Mouse (Mus musculus): ENCODE data around the gene Rreb1. TPM values are rescaled to one million over a fixed set of nuclear protein-coding genes. Genes with fewer than 3 reads are reported as not detected.
"Not testable (repeated sequence)": the region's sequence is repeated elsewhere in the genome, so short reads cannot be mapped to it uniquely, and the experiment has no call there.

Gene Rreb1
- polyA plus RNA-seq, 1 experiment from 2014 or later: 13.5 TPM

- Histone ChIP-seq H3K27me3 (ENCODE audit: insufficient read depth, low read length) (no peaks in the 10 kb centered on the region), H3K36me3 (ENCODE audit: insufficient read depth, low read length) (no peaks in the 10 kb centered on the region), H3K4me1 (ENCODE audit: insufficient read depth, low read length) (peaks cover 59% of the 10 kb centered on the region), H3K4me3 (ENCODE audit: low read length) (no peak overlapping the region), H3K4me2 (replicated peaks; ENCODE audit: low read depth, low read length) (no peak overlapping the region), H3K27ac (ENCODE audit: low read length) (no peak overlapping the region), H3K9me3 (ENCODE audit: low read length) (no peaks in the 10 kb centered on the region), H3K9ac (replicated peaks; ENCODE audit: low read length) (no peak overlapping the region)
- WGBS: 46% methylated on average over 5 of the region's 5 CpGs
- ATAC-seq (ENCODE audit: low FRiP score, low TSS enrichment): no peak
Measured at GRCm38 (mm10) chr13:37832481-37832880, 54.3 kb downstream of the Rreb1 start.

- ATAC-seq (ENCODE audit: low FRiP score, low TSS enrichment): no peak
- 79% methylated on average over 8 of the region's 8 CpGs for WGBS
- no peaks in the 10 kb centered on the region for H3K9me3 ChIP-seq (ENCODE audit: low read length)
- H3K4me2 ChIP-seq (replicated peaks; ENCODE audit: low read depth, low read length): no peak overlapping the region
- H3K4me1 ChIP-seq (ENCODE audit: insufficient read depth, low read length): peaks cover 53% of the 10 kb centered on the region
- no peaks in the 10 kb centered on the region for H3K36me3 ChIP-seq (ENCODE audit: insufficient read depth, low read length)
- H3K27me3 ChIP-seq (ENCODE audit: insufficient read depth, low read length): no peaks in the 10 kb centered on the region
- H3K4me3 ChIP-seq (ENCODE audit: low read length): no peak overlapping the region
- H3K9ac ChIP-seq (replicated peaks; ENCODE audit: low read length): no peak overlapping the region
- H3K27ac ChIP-seq (ENCODE audit: low read length): no peak overlapping the region
Measured at GRCm38 (mm10) chr13:37833500-37833899, 55.3 kb downstream of the Rreb1 start.

- no peaks in the 10 kb centered on the region for H3K9me3 ChIP-seq (ENCODE audit: low read length)
- H3K4me3 ChIP-seq (ENCODE audit: low read length): no peak overlapping the region
- H3K27me3 ChIP-seq (ENCODE audit: insufficient read depth, low read length): no peaks in the 10 kb centered on the region
- no peak overlapping the region for H3K4me2 ChIP-seq (replicated peaks; ENCODE audit: low read depth, low read length)
- no peaks in the 10 kb centered on the region for H3K36me3 ChIP-seq (ENCODE audit: insufficient read depth, low read length)
- H3K4me1 ChIP-seq (ENCODE audit: insufficient read depth, low read length): peaks cover 40% of the 10 kb centered on the region
- WGBS: 95% methylated on average over 1 of the region's 1 CpGs
- H3K27ac ChIP-seq (ENCODE audit: low read length): no peak overlapping the region
- H3K9ac ChIP-seq (replicated peaks; ENCODE audit: low read length): no peak overlapping the region
- no peak for ATAC-seq (ENCODE audit: low FRiP score, low TSS enrichment)
Measured at GRCm38 (mm10) chr13:37835296-37835695, 57.1 kb downstream of the Rreb1 start.

- not testable (repeated sequence) for H3K4me2 ChIP-seq (replicated peaks; ENCODE audit: low read depth, low read length); H3K9ac ChIP-seq (replicated peaks; ENCODE audit: low read length); H3K4me3 ChIP-seq (ENCODE audit: low read length); ATAC-seq (ENCODE audit: low FRiP score, low TSS enrichment); H3K36me3 ChIP-seq (ENCODE audit: insufficient read depth, low read length); H3K9me3 ChIP-seq (ENCODE audit: low read length); H3K27me3 ChIP-seq (ENCODE audit: insufficient read depth, low read length); H3K27ac ChIP-seq (ENCODE audit: low read length)
- H3K4me1 ChIP-seq (ENCODE audit: insufficient read depth, low read length): peaks cover 35% of the 10 kb centered on the region
- 87% methylated on average over 9 of the region's 9 CpGs for WGBS
Measured at GRCm38 (mm10) chr13:37835811-37836210, 57.6 kb downstream of the Rreb1 start.

GRCm38 (mm10) chr13:37837372-37837771, 59.2 kb downstream of the Rreb1 start:
- ATAC-seq (ENCODE audit: low FRiP score, low TSS enrichment): no peak
- Histone ChIP-seq H3K36me3 (ENCODE audit: insufficient read depth, low read length) (no peaks in the 10 kb centered on the region), H3K9me3 (ENCODE audit: low read length) (no peaks in the 10 kb centered on the region), H3K4me1 (ENCODE audit: insufficient read depth, low read length) (peaks cover 19% of the 10 kb centered on the region), H3K4me2 (replicated peaks; ENCODE audit: low read depth, low read length) (no peak overlapping the region), H3K27ac (ENCODE audit: low read length) (no peak overlapping the region), H3K4me3 (ENCODE audit: low read length) (no peak overlapping the region), H3K9ac (replicated peaks; ENCODE audit: low read length) (no peak overlapping the region), H3K27me3 (ENCODE audit: insufficient read depth, low read length) (no peaks in the 10 kb centered on the region)
- 73% methylated on average over 3 of the region's 3 CpGs for WGBS

GRCm38 (mm10) chr13:37838260-37839183, 60.3 kb downstream of the Rreb1 start:
- Histone ChIP-seq H3K4me2 (replicated peaks; ENCODE audit: low read depth, low read length) (no peak overlapping the region), H3K9ac (replicated peaks; ENCODE audit: low read length) (no peak overlapping the region), H3K9me3 (ENCODE audit: low read length) (no peaks in the 10 kb centered on the region), H3K4me3 (ENCODE audit: low read length) (no peak overlapping the region), H3K27me3 (ENCODE audit: insufficient read depth, low read length) (no peaks in the 10 kb centered on the region), H3K27ac (ENCODE audit: low read length) (no peak overlapping the region), H3K4me1 (ENCODE audit: insufficient read depth, low read length) (peaks cover 14% of the 10 kb centered on the region), H3K36me3 (ENCODE audit: insufficient read depth, low read length) (no peaks in the 10 kb centered on the region)
- WGBS: 84% methylated on average over 18 of the region's 18 CpGs
- no peak for ATAC-seq (ENCODE audit: low FRiP score, low TSS enrichment)

GRCm38 (mm10) chr13:37843241-37843640, 65.0 kb downstream of the Rreb1 start:
- Histone ChIP-seq H3K27ac (ENCODE audit: low read length) (no peak overlapping the region), H3K9ac (replicated peaks; ENCODE audit: low read length) (no peak overlapping the region), H3K36me3 (ENCODE audit: insufficient read depth, low read length) (no peaks in the 10 kb centered on the region), H3K4me1 (ENCODE audit: insufficient read depth, low read length) (peaks cover 42% of the 10 kb centered on the region), H3K27me3 (ENCODE audit: insufficient read depth, low read length) (no peaks in the 10 kb centered on the region), H3K4me3 (ENCODE audit: low read length) (no peak overlapping the region), H3K4me2 (replicated peaks; ENCODE audit: low read depth, low read length) (no peak overlapping the region), H3K9me3 (ENCODE audit: low read length) (no peaks in the 10 kb centered on the region)
- ATAC-seq (ENCODE audit: low FRiP score, low TSS enrichment): no peak
- 77% methylated on average over 7 of the region's 7 CpGs for WGBS

- Histone ChIP-seq H3K9ac (replicated peaks; ENCODE audit: low read length) (no peak overlapping the region), H3K27me3 (ENCODE audit: insufficient read depth, low read length) (no peaks in the 10 kb centered on the region), H3K36me3 (ENCODE audit: insufficient read depth, low read length) (no peaks in the 10 kb centered on the region), H3K4me1 (ENCODE audit: insufficient read depth, low read length) (peaks cover 42% of the 10 kb centered on the region), H3K27ac (ENCODE audit: low read length) (no peak overlapping the region), H3K4me3 (ENCODE audit: low read length) (no peak overlapping the region), H3K9me3 (ENCODE audit: low read length) (no peaks in the 10 kb centered on the region), H3K4me2 (replicated peaks; ENCODE audit: low read depth, low read length) (no peak overlapping the region)
- no peak for ATAC-seq (ENCODE audit: low FRiP score, low TSS enrichment)
- 55% methylated on average over 10 of the region's 10 CpGs for WGBS
Measured at GRCm38 (mm10) chr13:37843844-37844243, 65.6 kb downstream of the Rreb1 start.

- H3K4me3 ChIP-seq (ENCODE audit: low read length): no peak overlapping the region
- H3K36me3 ChIP-seq (ENCODE audit: insufficient read depth, low read length): no peaks in the 10 kb centered on the region
- H3K27ac ChIP-seq (ENCODE audit: low read length): peak overlapping the region; percentile 4; the same call in 1 of the 2 replicates
- H3K27me3 ChIP-seq (ENCODE audit: insufficient read depth, low read length): no peaks in the 10 kb centered on the region
- peak; percentile 57; the same call in 1 of the 2 replicates for ATAC-seq (ENCODE audit: low FRiP score, low TSS enrichment)
- 55% methylated on average over 3 of the region's 3 CpGs for WGBS
- H3K9ac ChIP-seq (replicated peaks; ENCODE audit: low read length): 0 out of 2 replicates have a peak overlapping the region, but pooled peaks have one; percentile 18
- H3K4me1 ChIP-seq (ENCODE audit: insufficient read depth, low read length): peaks cover 47% of the 10 kb centered on the region
- no peaks in the 10 kb centered on the region for H3K9me3 ChIP-seq (ENCODE audit: low read length)
- no peak overlapping the region for H3K4me2 ChIP-seq (replicated peaks; ENCODE audit: low read depth, low read length)
Measured at GRCm38 (mm10) chr13:37845156-37845555, 67.0 kb downstream of the Rreb1 start.

GRCm38 (mm10) chr13:37845641-37846040, 67.4 kb downstream of the Rreb1 start:
- ATAC-seq (ENCODE audit: low FRiP score, low TSS enrichment): no peak
- H3K4me1 ChIP-seq (ENCODE audit: insufficient read depth, low read length): peaks cover 47% of the 10 kb centered on the region
- 0 out of 2 replicates have a peak overlapping the region, but pooled peaks have one; percentile 18 for H3K9ac ChIP-seq (replicated peaks; ENCODE audit: low read length)
- no peaks in the 10 kb centered on the region for H3K36me3 ChIP-seq (ENCODE audit: insufficient read depth, low read length)
- peak overlapping the region; percentile 4 for H3K27ac ChIP-seq (ENCODE audit: low read length)
- H3K9me3 ChIP-seq (ENCODE audit: low read length): no peaks in the 10 kb centered on the region
- 61% methylated on average over 7 of the region's 7 CpGs for WGBS
- no peak overlapping the region for H3K4me2 ChIP-seq (replicated peaks; ENCODE audit: low read depth, low read length)
- no peaks in the 10 kb centered on the region for H3K27me3 ChIP-seq (ENCODE audit: insufficient read depth, low read length)
- no peak overlapping the region for H3K4me3 ChIP-seq (ENCODE audit: low read length)

Measured in kidney, embryonic 16.5 days (tissue).